Mouse (Mus musculus) inflammation-experienced regulatory T-cells, adult 16 weeks (primary cell): Measurements from ENCODE around the gene Map3k21. TPM values are rescaled to one million over a fixed set of nuclear protein-coding genes. Genes with fewer than 3 reads are reported as not detected.

Experiments used
- polyA plus RNA-seq: library from polyadenylated mRNA; unstranded; fragments of 100-300 nt; shearing (Covaris generic); gene quantifications from one replicate; pipeline ENCODE4 v1.2.1, GENCODE M21; 2017

Map3k21 gene
- polyA plus RNA-seq = not detected

DNA sequence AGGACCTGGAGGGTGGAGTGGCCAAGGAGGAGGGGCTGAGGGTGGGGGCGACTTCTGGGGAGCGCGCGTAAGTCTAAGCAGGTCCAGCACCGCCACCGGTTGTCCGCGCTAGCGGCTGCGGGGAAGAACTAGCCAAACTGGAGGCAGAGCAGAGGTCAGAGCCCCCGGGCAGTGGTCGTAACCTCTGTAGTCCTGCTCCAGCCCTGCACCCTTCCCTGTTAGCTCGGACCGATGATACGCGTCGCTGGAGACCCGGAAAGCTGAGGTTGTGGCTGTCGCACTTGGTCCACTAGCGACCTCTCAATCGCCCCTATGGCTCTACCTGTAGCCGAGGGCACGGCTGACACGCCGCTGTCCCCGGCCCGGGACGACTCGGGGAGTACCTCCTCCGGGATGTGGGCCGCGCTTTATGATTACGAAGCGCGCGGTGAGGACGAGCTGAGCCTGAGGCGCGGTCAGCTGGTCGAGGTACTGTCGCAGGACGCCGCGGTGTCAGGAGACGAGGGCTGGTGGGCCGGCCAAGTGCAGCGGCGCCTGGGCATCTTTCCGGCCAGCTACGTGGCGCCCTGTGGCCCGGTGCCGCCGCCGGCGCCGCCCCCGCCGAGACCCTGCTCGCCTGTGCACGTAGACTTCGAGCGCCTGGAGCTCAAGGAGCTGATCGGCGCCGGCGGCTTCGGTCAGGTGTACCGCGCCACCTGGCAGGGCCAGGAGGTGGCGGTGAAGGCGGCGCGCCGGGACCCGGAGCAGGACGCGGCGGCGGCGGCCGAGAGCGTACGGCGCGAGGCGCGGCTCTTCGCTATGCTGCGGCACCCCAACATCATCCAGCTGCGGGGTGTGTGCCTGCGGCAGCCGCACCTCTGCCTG is at the start of gene Map3k21:
Gene Map3k21 (plus strand): TSS at position 86 of the 864 bp plus-strand sequence.

DNA sequence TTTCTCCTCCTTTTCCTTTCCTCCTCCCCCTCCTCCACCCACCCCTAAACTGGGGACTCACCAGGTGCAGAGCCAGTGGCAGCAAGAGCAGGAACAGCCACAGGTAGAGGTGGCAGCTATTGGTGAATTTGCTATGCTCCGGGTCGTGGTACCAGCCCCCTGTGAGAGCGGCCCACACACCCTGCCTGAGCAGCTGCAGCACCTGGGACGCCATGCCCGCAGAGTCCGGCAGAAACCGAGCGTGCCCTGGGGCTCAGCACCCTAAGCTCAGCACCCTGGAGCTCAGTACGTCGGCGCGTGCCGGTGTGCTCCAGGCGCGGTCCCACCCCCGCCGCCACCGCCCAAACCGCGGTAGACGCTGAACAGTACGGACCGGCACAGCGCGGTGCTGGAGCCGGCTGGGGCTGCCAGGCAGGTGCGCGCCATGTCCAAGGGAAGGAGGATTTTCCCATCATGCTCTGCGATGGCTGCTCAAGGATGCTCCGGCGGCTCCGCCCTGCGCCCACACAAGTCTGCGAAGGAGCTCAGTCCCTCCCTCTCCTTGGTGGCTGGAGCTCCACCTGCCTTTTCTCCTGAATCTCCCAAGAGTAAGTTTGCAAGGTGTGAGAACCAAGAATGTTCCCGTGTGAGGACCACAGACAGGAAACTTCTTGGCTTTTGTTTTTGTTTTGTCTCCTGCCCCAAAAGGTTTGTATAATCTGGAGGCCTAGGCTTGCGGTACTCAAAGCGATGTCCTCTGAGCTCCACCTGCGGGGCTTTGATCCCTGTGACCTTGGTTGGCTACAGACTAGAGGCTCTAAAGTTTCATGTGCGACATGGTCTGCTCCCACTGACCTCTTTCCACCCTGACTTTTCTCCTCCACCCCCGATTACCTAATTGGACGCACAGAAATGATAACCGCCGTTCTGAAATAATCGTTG is 12.1 kb upstream of the Map3k21 start, which contains the start of gene Pcnx2:
Gene Pcnx2 (minus strand): TSS at position 450 of the 921 bp plus-strand sequence.

GRCm38 (mm10) chr8:125995101-125995986 is 85.1 kb downstream of the Map3k21 start, which contains the start of gene Kcnk1:
Gene Kcnk1, plus strand, starts transcription at chr8:125995170.

Other genes starting within 250 kb of the Map3k21 start
- 0.11 TPM for gene Map10, start 240.6 kb upstream of the Map3k21 start, polyA plus RNA-seq
- gene Ntpcr, start 180.5 kb upstream of the Map3k21 start, polyA plus RNA-seq = 30.6 TPM
- gene Pcnx2, start 12.1 kb upstream of the Map3k21 start, polyA plus RNA-seq = 0.24 TPM
- gene Kcnk1, start 84.7 kb downstream of the Map3k21 start, polyA plus RNA-seq = not detected